Mouse (Mus musculus): ENCODE data around the gene Bcas3. TPM values are rescaled to one million over a fixed set of nuclear protein-coding genes. Genes with fewer than 3 reads are reported as not detected.

The Bcas3 gene
- polyA plus RNA-seq, 1 experiment from 2014 or later: 33.3 TPM

DNA sequence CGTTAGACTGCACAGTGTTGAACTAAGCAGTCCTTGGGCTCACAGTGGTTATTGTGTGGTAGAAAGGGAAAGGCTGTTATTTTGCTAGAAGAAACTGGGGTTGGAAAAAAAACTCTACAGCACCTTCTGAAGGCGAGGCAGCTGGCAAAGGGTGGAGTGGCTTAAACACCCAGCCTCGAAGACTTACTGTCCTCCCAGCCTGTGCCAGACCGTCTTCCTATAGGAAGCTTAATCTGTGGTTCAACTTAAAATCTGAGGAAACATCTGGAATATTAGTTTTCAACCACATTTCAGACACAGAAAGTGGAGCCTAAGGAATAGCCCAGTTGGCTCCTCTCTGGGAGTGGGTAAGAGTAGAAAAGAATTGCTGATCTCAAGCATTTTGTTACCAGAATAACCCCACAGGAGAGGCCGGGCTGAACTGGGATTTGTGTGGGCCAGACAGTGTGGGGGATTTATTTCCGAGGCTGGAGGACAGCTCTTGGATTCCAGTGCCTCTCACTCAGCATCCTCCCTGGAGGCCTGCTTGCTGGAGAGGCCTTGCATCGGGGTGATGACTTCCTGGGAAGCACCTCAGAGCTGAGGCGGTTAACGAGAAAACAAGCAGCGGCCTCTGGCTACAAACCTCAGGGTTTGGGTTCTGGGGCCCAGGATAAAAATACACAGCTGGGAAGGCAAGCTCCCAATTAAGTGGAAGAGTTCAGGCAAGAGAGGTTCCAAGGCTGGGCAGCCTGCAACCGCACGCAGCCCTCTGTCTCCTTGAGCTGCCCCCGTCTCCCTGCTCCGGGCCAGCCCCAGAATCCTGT, 406.9 kb downstream of the Bcas3 start:
- Histone ChIP-seq H3K27me3 (ENCODE audit: control insufficient read depth, insufficient read depth, low read length) (no peaks in the 10 kb centered on the region), H3K4me3 (ENCODE audit: low read depth, low read length) (no peak overlapping the region), H3K9ac (ENCODE audit: low read depth, low read length) (no peak overlapping the region), H3K4me1 (replicated peaks; ENCODE audit: control insufficient read depth, insufficient read depth, low read length) (peaks cover 4% of the 10 kb centered on the region; the same call in 1 of the 2 replicates), H3K9me3 (ENCODE audit: control insufficient read depth, low read length) (no peaks in the 10 kb centered on the region), H3K4me2 (replicated peaks; ENCODE audit: low read depth, low read length) (no peak overlapping the region), H3K36me3 (ENCODE audit: control insufficient read depth, insufficient read depth, low read length) (no peaks in the 10 kb centered on the region), H3K27ac (ENCODE audit: low read depth, low read length) (no peak overlapping the region)
- 62% methylated on average over 14 of the region's 14 CpGs for WGBS
- ATAC-seq (ENCODE audit: low FRiP score) (no peak), DNase-seq (ENCODE audit: low spot score) (no peak)

DNA sequence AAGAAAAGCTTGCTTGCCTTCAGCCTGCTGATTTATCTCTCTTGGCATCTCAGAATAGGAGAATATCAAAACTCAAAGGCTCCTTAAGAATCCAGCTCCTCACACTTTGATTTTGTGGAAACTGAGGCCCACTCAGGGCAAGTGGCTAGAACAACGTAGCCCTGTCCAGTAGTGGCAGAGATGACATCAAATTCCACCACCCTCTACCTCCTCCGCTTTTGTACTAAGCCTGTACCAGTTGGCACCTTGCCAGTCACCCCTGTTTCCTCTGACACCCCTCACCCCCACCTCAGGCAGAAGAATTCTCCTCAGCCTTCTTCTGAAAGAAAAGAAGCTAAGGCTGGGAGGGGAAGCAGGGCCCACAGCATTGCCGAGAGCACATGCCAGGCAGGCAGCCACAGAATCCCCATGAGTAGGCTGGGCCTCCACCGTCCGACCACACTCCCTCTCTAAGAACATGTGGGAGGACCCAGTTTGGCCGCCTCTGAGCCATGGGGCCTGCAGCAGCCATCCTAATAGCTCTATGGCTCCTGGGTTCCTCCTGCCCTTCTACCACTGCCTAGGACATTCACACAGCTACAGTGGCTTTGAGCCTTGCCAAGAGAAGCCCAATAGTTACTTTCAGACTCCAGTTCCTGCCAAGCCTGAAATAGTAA, 407.6 kb downstream of the Bcas3 start:
- Histone ChIP-seq H3K4me2 (replicated peaks; ENCODE audit: low read depth, low read length) (no peak overlapping the region), H3K9ac (ENCODE audit: low read depth, low read length) (no peak overlapping the region), H3K9me3 (ENCODE audit: control insufficient read depth, low read length) (no peaks in the 10 kb centered on the region), H3K4me1 (replicated peaks; ENCODE audit: control insufficient read depth, insufficient read depth, low read length) (peaks cover 4% of the 10 kb centered on the region; the same call in 1 of the 2 replicates), H3K27me3 (ENCODE audit: control insufficient read depth, insufficient read depth, low read length) (no peaks in the 10 kb centered on the region), H3K36me3 (ENCODE audit: control insufficient read depth, insufficient read depth, low read length) (no peaks in the 10 kb centered on the region), H3K4me3 (ENCODE audit: low read depth, low read length) (no peak overlapping the region), H3K27ac (ENCODE audit: low read depth, low read length) (no peak overlapping the region)
- no peak for ATAC-seq (ENCODE audit: low FRiP score)
- 51% methylated on average over 6 of the region's 6 CpGs for WGBS
- DNase-seq (ENCODE audit: low spot score): no peak

GRCm38 (mm10) chr11:85761170-85761569, 408.2 kb downstream of the Bcas3 start:
- WGBS: 85% methylated on average over 3 of the region's 3 CpGs
- H3K4me1 ChIP-seq (replicated peaks; ENCODE audit: control insufficient read depth, insufficient read depth, low read length): peaks cover 4% of the 10 kb centered on the region; the same call in 1 of the 2 replicates
- H3K27me3 ChIP-seq (ENCODE audit: control insufficient read depth, insufficient read depth, low read length): no peaks in the 10 kb centered on the region
- H3K27ac ChIP-seq (ENCODE audit: low read depth, low read length): no peak overlapping the region
- ATAC-seq (ENCODE audit: low FRiP score) (no peak), DNase-seq (ENCODE audit: low spot score) (no peak)
- no peaks in the 10 kb centered on the region for H3K36me3 ChIP-seq (ENCODE audit: control insufficient read depth, insufficient read depth, low read length)
- no peak overlapping the region for H3K9ac ChIP-seq (ENCODE audit: low read depth, low read length)
- no peak overlapping the region for H3K4me2 ChIP-seq (replicated peaks; ENCODE audit: low read depth, low read length)
- H3K4me3 ChIP-seq (ENCODE audit: low read depth, low read length): no peak overlapping the region
- H3K9me3 ChIP-seq (ENCODE audit: control insufficient read depth, low read length): no peaks in the 10 kb centered on the region

DNA sequence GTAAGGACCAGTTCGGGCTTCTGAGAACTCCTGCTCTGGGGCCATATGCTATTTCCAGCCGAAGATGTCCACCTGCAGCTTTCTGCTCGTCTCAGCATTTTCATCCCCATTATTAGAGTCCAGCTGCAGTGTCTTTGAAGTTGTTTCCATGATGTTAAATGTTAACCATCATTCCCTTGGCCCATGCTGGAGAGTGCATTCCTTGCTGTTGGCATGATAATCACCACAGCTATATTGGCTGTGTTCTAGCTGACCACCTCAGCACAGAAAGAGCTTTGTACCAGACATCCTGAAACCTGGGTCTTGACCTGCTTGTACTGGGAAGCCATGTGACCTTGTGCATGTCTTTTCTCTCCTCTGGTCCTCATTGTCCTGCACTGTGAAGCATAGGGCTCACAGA, 410.7 kb downstream of the Bcas3 start:
- 75% methylated on average over 3 of the region's 3 CpGs for WGBS
- Histone ChIP-seq H3K36me3 (ENCODE audit: control insufficient read depth, insufficient read depth, low read length) (no peaks in the 10 kb centered on the region), H3K9me3 (ENCODE audit: control insufficient read depth, low read length) (no peaks in the 10 kb centered on the region), H3K27ac (ENCODE audit: low read depth, low read length) (no peak overlapping the region), H3K9ac (ENCODE audit: low read depth, low read length) (no peak overlapping the region), H3K27me3 (ENCODE audit: control insufficient read depth, insufficient read depth, low read length) (0 out of 2 replicates have a peak, but pooled peaks cover 2% of the 10 kb centered on the region), H3K4me2 (replicated peaks; ENCODE audit: low read depth, low read length) (no peak overlapping the region), H3K4me3 (ENCODE audit: low read depth, low read length) (no peak overlapping the region), H3K4me1 (replicated peaks; ENCODE audit: control insufficient read depth, insufficient read depth, low read length) (peaks cover 4% of the 10 kb centered on the region; the same call in 1 of the 2 replicates)
- ATAC-seq (ENCODE audit: low FRiP score): no peak
- no peak for DNase-seq (ENCODE audit: low spot score)

- Histone ChIP-seq H3K9ac (ENCODE audit: low read depth, low read length) (no peak overlapping the region), H3K27me3 (ENCODE audit: control insufficient read depth, insufficient read depth, low read length) (0 out of 2 replicates have a peak, but pooled peaks cover 2% of the 10 kb centered on the region), H3K9me3 (ENCODE audit: control insufficient read depth, low read length) (no peaks in the 10 kb centered on the region), H3K4me1 (replicated peaks; ENCODE audit: control insufficient read depth, insufficient read depth, low read length) (no peaks in the 10 kb centered on the region; the same call in 1 of the 2 replicates), H3K4me3 (ENCODE audit: low read depth, low read length) (no peak overlapping the region), H3K4me2 (replicated peaks; ENCODE audit: low read depth, low read length) (no peak overlapping the region), H3K36me3 (ENCODE audit: control insufficient read depth, insufficient read depth, low read length) (no peaks in the 10 kb centered on the region), H3K27ac (ENCODE audit: low read depth, low read length) (no peak overlapping the region)
- DNase-seq (ENCODE audit: low spot score) (peak; percentile 37), ATAC-seq (ENCODE audit: low FRiP score) (no peak)
- 32% methylated on average over 7 of the region's 7 CpGs for WGBS
Measured at GRCm38 (mm10) chr11:85766106-85766723, 413.2 kb downstream of the Bcas3 start.

DNA sequence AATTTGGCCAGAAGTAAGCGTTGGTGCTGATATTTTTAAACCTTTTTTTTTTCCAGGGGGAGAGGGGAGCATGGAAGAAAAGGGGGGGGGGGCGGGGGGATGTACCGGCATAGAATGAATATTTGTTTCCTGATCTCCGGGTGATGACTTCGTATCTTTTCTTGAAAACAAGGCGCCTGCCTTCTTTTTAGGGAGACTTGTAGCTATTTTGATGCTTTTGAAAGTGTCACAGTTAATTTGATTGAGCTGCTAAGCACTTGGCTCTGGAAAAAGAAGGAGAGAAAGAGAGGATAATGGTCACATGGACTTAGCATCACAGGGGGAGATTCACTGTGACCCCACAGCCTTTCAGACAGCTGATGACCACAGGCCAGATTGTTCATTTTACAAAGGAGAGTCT, 413.8 kb downstream of the Bcas3 start:
- Histone ChIP-seq H3K4me3 (ENCODE audit: low read depth, low read length) (no peak overlapping the region), H3K27ac (ENCODE audit: low read depth, low read length) (no peak overlapping the region), H3K36me3 (ENCODE audit: control insufficient read depth, insufficient read depth, low read length) (no peaks in the 10 kb centered on the region), H3K27me3 (ENCODE audit: control insufficient read depth, insufficient read depth, low read length) (0 out of 2 replicates have a peak, but pooled peaks cover 2% of the 10 kb centered on the region), H3K4me2 (replicated peaks; ENCODE audit: low read depth, low read length) (no peak overlapping the region), H3K9me3 (ENCODE audit: control insufficient read depth, low read length) (no peaks in the 10 kb centered on the region), H3K4me1 (replicated peaks; ENCODE audit: control insufficient read depth, insufficient read depth, low read length) (no peaks in the 10 kb centered on the region; the same call in 1 of the 2 replicates), H3K9ac (ENCODE audit: low read depth, low read length) (no peak overlapping the region)
- DNase-seq (ENCODE audit: low spot score) (no peak), ATAC-seq (ENCODE audit: low FRiP score) (no peak)
- WGBS: 43% methylated on average over 6 of the region's 6 CpGs

DNA sequence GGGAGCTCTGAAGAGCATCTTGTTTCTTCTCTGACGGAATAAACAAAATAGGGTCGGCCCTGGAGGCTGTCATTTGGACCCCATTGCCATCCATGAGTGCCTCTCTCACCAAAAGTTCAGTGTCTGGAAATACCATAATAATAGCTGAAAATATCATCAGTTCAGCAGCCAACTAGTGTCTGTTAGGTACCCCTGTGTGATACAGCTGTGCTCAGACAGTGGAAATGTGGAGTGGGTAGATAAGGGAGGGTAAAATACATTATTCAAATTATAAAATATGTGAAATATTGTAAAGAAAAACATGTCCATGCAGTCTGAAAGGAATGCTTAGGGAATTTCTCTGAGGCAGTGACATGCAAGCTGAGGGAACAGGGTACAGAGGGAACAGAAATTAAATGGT, 416.8 kb downstream of the Bcas3 start:
- H3K36me3 ChIP-seq (ENCODE audit: control insufficient read depth, insufficient read depth, low read length): no peaks in the 10 kb centered on the region
- no peaks in the 10 kb centered on the region; the same call in 1 of the 2 replicates for H3K4me1 ChIP-seq (replicated peaks; ENCODE audit: control insufficient read depth, insufficient read depth, low read length)
- DNase-seq (ENCODE audit: low spot score): no peak
- H3K4me2 ChIP-seq (replicated peaks; ENCODE audit: low read depth, low read length): no peak overlapping the region
- H3K4me3 ChIP-seq (ENCODE audit: low read depth, low read length): no peak overlapping the region
- H3K9ac ChIP-seq (ENCODE audit: low read depth, low read length): no peak overlapping the region
- 79% methylated on average over 2 of the region's 2 CpGs for WGBS
- H3K27me3 ChIP-seq (ENCODE audit: control insufficient read depth, insufficient read depth, low read length): peaks cover 2% of the 10 kb centered on the region; the same call in 1 of the 2 replicates
- H3K27ac ChIP-seq (ENCODE audit: low read depth, low read length): no peak overlapping the region
- no peaks in the 10 kb centered on the region for H3K9me3 ChIP-seq (ENCODE audit: control insufficient read depth, low read length)
- ATAC-seq (ENCODE audit: low FRiP score): no peak

DNA sequence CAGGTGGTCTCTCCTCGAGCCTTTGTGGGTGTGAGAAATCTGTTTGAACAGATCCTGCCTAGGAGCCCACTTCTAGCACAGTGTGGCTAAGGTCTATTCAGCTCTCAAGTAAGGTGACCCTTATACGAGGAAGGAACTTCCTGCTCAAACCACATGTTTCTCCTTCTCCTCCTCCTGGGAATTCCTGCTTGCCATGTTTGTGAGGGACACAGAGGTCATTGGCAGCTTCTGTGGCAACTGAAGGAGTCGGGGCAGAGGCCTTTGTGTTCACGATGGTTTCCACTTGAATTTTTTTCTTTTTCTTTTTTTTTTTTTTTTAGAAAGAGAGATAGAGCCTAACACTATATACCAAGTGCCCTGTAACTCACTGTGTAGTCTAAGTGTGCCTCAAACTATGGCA, 420.4 kb downstream of the Bcas3 start:
- H3K9me3 ChIP-seq (ENCODE audit: control insufficient read depth, low read length): no peaks in the 10 kb centered on the region
- H3K27ac ChIP-seq (ENCODE audit: low read depth, low read length): no peak overlapping the region
- H3K9ac ChIP-seq (ENCODE audit: low read depth, low read length): no peak overlapping the region
- H3K4me1 ChIP-seq (replicated peaks; ENCODE audit: control insufficient read depth, insufficient read depth, low read length): no peaks in the 10 kb centered on the region
- WGBS: 57% methylated on average over 4 of the region's 4 CpGs
- no peak for ATAC-seq (ENCODE audit: low FRiP score)
- H3K4me3 ChIP-seq (ENCODE audit: low read depth, low read length): no peak overlapping the region
- H3K27me3 ChIP-seq (ENCODE audit: control insufficient read depth, insufficient read depth, low read length): no peaks in the 10 kb centered on the region; the same call in 1 of the 2 replicates
- DNase-seq (ENCODE audit: low spot score): no peak
- H3K36me3 ChIP-seq (ENCODE audit: control insufficient read depth, insufficient read depth, low read length): no peaks in the 10 kb centered on the region
- H3K4me2 ChIP-seq (replicated peaks; ENCODE audit: low read depth, low read length): no peak overlapping the region
